Mouse (Mus musculus): ENCODE measurements around the gene Drd3.

DNA sequence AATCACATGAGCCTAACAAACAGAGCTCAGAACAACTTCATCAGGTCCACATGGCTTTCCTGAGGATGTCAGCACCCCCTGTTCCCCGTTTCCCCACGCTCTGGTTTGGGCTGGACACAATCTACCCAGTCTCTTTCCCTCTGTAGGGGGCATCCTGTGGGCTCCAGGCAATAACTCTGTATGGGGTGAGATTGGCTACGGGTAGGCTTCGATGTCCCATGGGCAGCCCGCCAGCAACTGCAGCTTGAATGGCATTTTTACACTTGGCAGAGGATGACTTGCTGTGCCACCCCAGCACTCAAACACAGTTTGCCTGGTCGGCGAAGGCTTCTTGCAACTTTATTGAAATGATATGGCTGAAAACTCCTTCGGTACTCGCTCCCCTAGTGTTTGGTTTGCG is 21.3 kb upstream of the Drd3 start:
- TF ChIP-seq CTCF (IDR thresholded peaks at IDR 0.05; ENCODE audit: low read depth, low read length) (no peak), EP300 (IDR thresholded peaks at IDR 0.05; ENCODE audit: insufficient read depth, low read depth, low read length) (no peak), POLR2A (IDR thresholded peaks at IDR 0.05; ENCODE audit: insufficient read depth, low read length) (no peak)
